Mouse (Mus musculus) layer of hippocampus, adult 11-12 months (tissue): Measurements from ENCODE around the gene Chn2.
A peak's percentile ranks its signal among the peaks of the same experiment; 100 is the strongest.

Experiments
- DNase-seq: peaks from one replicate; pipeline ENCODE4 v3.0.0; 2022; ENCODE audit warnings: low spot score

The Chn2 gene

DNA sequence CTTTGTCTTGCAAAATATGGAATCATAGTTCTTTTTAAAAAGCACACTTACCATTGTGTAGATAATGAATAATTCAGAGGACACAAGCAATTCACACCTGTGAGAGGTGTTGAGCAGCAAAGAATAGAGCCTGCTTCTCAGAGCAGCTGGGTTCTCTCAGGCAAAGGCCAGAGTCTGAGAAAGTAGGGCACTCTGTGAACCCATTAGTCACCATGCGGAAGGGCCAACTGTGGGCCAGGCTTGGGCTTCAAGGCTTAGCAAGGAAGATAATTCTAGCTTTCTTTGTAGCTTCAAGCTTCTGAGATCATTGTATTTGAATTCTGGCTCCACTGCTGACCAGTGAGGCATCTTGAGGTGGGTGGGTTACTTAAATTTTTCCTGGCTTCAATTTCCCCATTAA lies 2.8 kb downstream of the Chn2 start:
- DNase-seq = no peak

GRCm38 (mm10) chr6:54043536-54043935 lies 4.2 kb downstream of the Chn2 start:
- DNase-seq = no peak

DNA sequence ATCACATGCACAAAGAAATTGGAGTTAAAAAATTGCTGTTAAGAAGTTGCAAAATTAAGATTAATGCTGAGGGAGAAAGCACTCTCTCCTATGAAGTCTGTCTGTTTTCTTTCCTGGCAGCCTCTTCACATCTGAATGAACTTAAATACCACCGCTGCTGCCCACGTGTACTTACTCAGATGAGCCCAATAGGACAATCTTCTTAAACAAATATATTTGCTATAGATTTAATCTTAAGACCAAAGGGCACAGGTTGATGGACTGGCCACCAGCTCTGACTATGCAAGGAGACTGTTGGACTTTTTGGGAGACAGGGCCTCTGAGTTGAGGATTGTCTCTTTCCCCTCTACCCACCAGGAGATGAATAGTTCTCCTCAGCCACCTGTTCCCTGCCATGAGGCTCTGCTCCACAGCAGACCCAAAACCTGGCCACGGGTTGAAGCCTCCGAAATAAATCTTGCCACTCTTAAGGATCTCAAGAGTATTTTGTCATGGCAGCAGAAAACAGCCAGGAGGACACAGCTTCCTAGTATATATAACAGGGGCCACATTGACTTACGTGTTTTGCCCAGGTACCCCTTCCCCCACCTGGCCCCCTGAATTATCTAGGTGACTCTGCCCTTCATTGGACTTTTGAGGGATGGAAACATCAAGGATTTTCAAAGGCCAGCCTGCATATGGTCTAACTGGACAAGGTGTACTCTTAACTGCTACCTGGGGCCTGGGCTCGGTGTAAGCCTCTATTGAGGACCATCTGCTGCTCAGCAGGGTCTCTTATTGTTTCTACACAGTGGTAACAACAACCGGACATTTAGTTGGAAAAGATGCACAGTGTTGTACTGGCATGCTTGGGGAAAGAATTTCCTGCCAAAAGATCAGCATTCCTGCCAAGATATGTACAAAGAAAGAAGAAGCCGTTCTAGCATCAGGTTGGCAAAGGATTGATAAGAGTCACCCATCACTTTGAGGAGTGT lies 6.7 kb downstream of the Chn2 start:
- no peak for DNase-seq

- DNase-seq = no peak
Observed at GRCm38 (mm10) chr6:54046884-54047747, 7.8 kb downstream of the Chn2 start.

GRCm38 (mm10) chr6:54048768-54049167 lies 9.4 kb downstream of the Chn2 start:
- DNase-seq = no peak

- DNase-seq = no peak
Observed at GRCm38 (mm10) chr6:54051173-54051572, 11.8 kb downstream of the Chn2 start.

GRCm38 (mm10) chr6:54052124-54052523 lies 12.8 kb downstream of the Chn2 start:
- DNase-seq = no peak

DNA sequence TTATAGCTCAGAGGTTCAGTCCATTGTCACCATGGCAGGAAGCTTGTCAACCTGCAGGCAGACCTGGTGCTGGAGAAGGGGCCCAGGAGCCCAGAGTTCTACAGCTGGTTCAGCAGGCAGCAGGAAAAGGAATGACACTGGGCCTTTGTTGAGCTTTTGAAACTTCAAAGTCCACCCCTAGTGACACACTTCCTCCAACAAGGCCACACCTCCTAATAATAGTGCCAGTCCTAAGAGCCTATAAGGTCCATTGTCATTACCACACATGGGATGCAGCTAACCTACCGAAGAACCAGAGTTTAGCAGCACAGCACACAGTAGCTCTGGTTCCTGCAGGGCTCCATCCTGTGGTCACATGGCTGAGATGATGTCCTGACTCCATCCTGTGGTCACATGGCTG lies 13.3 kb downstream of the Chn2 start:
- DNase-seq = no peak

DNA sequence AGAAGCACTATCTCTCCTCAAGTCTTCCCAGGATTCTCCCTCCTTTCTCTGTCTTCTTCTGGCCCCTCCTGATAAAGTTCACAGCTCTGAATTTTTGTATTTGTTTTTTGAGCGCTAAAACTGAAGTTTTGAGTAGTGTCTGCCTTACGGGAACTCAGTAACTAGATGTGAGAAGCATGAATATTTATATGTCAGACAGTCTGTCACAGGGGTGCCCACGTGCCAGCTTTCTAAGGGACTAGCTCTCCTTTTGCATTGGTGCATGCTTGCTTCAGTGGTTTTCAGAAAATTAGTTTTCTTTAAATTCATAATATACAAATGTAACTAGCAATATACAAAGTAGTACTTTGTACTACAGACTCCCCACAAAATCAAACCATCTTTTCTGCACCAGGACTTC lies 14.0 kb downstream of the Chn2 start:
- no peak for DNase-seq

DNA sequence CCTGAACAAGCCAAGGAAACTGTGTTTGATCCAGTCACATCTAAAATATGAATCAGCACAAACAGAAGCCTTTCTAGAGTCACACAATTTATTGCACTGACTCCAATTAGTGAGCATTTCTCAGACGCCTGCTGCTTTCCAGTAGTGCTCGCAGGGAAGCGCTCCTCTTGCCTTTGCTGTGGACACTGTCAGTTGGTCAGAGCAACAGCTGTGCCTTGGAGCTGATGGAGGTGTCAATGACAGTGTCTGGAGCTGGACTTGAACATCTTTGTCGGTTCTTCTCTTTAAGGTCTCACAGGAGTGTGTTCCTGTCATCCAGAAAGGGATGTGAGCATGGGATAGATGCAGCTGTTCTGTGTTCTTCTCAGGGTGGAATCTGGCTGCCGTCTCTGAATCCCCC lies 16.0 kb downstream of the Chn2 start:
- no peak for DNase-seq

DNA sequence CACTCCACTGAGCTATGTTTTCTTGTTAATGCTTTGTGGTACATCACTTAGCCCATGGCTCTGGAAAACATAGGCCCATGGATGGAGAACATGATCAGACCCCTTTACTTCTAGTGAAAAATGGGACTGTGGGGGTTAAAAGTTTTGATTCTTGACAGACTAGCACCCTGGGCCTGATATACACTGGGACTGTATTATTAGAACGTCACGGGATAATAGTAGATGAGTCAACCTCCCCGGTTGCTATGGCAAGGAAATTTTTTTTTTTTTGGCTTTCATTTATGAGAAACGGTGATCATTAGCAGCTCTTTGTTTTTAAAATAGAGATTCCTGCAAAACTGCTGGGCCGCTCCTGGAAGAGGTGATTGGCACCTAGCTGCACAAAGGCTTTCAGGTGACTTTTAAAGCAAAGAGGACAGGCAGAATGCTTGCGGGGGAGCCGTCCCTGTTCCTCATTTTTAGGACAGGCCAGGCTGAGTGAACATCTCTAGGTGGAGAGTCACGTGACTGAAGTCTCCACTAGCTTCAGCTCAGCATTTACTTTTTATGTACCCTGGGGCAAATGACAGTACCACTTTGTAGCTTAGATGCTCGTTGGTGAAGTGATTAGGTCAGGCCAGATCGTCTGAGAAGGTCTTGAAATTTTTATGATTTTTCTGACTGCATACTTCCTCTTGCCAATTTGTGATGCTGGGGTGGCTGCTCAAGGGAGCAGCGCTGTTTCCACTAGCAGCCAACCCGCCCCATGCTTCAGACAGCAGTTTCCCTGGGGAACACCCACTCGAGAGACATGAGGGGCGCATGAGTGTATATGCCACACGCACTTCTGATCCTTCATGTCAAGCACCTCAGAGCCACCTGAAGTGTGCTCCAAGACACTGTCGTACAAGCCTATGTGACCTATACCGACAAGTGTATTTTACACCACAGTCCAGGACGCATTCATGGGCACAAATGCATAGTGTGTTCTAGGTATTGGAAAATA lies 17.5 kb downstream of the Chn2 start:
- DNase-seq = no peak

- DNase-seq = no peak
Observed at GRCm38 (mm10) chr6:54057661-54058060, 18.3 kb downstream of the Chn2 start.

GRCm38 (mm10) chr6:54058837-54059236 lies 19.5 kb downstream of the Chn2 start:
- DNase-seq = no peak

DNA sequence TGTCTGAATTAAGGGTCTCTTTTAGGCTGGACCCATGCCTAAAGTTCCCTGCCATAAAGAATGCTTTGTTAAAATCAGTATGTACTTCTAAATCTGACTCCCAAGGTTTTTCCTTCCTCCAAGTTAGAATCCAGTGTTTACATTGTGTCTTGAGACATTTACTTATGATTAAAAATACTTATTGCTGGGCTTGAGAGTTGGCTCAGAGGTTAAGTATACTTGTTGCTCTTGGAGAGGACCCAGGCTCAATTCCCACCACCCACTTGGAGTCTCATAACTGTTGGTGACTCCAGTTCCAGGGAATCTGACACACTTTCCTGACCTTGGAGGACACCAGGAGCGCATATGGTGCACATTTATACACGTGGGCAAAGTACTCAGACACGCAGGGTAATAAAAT lies 20.9 kb downstream of the Chn2 start:
- no peak for DNase-seq

DNA sequence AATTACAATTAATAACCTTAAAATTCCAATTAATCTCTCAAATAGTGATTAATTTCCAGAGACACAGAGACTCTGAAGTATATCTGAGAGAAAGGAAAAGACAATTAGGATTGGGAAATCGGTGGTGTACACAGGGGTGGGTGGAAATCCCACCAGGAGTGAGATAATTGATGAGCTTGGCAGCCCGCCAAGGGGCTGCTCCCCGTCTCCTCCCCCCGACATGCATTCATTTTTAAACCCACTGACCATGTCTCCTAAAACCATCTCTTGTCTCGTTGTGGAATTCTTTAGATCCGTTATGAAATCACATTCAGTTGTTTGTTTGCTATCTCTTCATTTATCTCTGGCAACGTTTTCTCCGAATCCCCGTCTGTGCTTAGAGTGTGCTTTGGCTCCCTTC lies 22.0 kb downstream of the Chn2 start:
- no peak for DNase-seq

DNA sequence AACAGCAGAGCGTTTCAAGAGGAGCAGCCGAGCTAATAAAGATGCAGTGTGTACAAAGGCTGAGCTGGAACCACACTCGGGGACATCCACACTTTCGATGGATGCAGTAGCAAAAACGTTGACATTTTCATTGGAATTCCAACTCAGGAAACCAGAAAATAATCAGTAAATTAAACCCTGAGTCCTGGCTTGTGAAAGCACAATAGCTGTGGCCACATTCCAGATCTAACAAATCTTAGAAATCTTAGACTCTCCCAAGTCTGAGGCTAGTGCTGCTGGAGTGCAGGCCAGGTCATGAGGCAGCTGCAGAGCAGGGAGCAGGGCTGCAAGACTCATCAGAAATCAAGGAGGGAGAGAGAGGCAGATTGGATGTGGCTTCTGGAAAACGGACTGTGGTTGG lies 24.5 kb downstream of the Chn2 start:
- no peak for DNase-seq

GRCm38 (mm10) chr6:54067380-54067779 lies 28.0 kb downstream of the Chn2 start:
- no peak for DNase-seq

- no peak for DNase-seq
Observed at GRCm38 (mm10) chr6:54068882-54069281, 29.5 kb downstream of the Chn2 start.

DNA sequence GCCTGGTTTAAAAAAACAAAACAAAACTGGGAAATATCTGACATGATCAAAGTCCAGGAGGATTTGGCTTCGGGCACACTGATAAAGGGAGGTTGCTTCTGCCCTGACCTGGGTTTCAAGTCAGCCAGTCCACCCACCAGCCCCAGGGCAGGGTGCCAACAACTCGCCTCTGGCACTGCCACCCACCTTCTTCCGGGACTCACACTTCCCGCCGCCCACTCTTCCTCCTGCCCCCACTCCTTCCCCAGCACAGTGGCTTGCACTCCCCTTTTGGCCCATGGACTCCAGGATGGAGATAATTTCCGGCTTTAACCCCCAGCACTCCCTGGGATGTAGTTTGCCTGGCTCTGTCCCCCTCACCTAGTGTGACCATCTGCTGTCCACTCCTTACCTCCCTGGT lies 31.4 kb downstream of the Chn2 start:
- DNase-seq = peak; percentile 56

GRCm38 (mm10) chr6:54071478-54071877 lies 32.1 kb downstream of the Chn2 start:
- DNase-seq = no peak

GRCm38 (mm10) chr6:54074454-54074853 lies 35.1 kb downstream of the Chn2 start:
- DNase-seq = no peak

DNA sequence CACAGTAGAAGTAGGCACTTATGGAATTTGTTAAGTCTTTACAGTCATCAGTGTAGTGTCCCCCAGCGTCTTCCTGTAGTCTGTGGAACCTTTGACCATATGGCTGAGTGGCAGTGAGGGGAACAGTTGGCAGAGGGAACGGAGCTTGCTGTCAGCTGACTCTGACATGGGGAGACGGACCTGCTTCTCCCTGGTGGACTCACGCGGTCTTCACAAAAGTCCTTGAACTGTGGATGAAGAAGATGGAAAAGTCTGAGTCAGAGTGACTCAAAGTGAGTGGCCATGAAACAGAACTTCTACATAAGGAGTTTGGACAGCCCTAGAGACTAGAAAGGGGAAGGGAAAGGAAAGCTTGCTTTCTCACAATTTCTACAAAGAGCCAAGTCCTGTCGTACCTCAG lies 36.1 kb downstream of the Chn2 start:
- DNase-seq = no peak
